Comparison of ENCODE assay signal across 7 mouse cellular contexts in genomic region chr8:95696661-95697060, GRCm38 (mm10). TPM values are rescaled to one million over a fixed set of nuclear protein-coding genes. Genes with fewer than 3 reads are reported as not detected.
DNase-seq lines count a peak whose midpoint lies in the region; ATAC-seq and TF ChIP-seq lines count a peak whose summit lies in the region.

No protein-coding gene starts in this region.

- H3K27me3 ChIP-seq in lung, embryonic 14.5 days (ENCODE audit: insufficient read depth, low read length): peaks cover 15% of the 10 kb centered on the region
- H3K27me3 ChIP-seq in embryonic facial prominence, embryonic 13.5 days: peaks cover 69% of the 10 kb centered on the region
- no peaks in the 10 kb centered on the region for H3K27me3 ChIP-seq in hindbrain, embryonic 14.5 days (ENCODE audit: control insufficient read depth, insufficient read depth, low read length)

- no peak overlapping the region for H3K27ac ChIP-seq in lung, embryonic 14.5 days (ENCODE audit: low read depth)
- no peak overlapping the region for H3K27ac ChIP-seq in embryonic facial prominence, embryonic 13.5 days
- no peak overlapping the region for H3K27ac ChIP-seq in hindbrain, embryonic 14.5 days
- H3K27ac ChIP-seq in olfactory bulb, adult 2 months (ENCODE audit: insufficient read depth, low read depth, low read length): peak overlapping the region; percentile 95

- peak overlapping the region; percentile 41; the same call in 1 of the 2 replicates for H3K4me2 ChIP-seq in lung, embryonic 14.5 days
- peak overlapping the region; percentile 54 for H3K4me2 ChIP-seq in embryonic facial prominence, embryonic 13.5 days
- H3K4me2 ChIP-seq in hindbrain, embryonic 14.5 days (replicated peaks): peak overlapping the region; percentile 32

- H3K36me3 ChIP-seq in lung, embryonic 14.5 days (ENCODE audit: insufficient read depth): no peaks in the 10 kb centered on the region
- no peaks in the 10 kb centered on the region for H3K36me3 ChIP-seq in embryonic facial prominence, embryonic 13.5 days
- H3K36me3 ChIP-seq in hindbrain, embryonic 14.5 days (replicated peaks; ENCODE audit: control insufficient read depth, insufficient read depth): no peaks in the 10 kb centered on the region

- no peak for TF ChIP-seq POLR2A in olfactory bulb, adult 2 months (IDR thresholded peaks at IDR 0.05; ENCODE audit: insufficient read depth, low read depth, low read length)

- 45% methylated on average over 7 of the region's 8 CpGs for WGBS in lung, embryonic 14.5 days
- 58% methylated on average over 7 of the region's 8 CpGs for WGBS in embryonic facial prominence, embryonic 13.5 days
- WGBS in hindbrain, embryonic 14.5 days: 54% methylated on average over 8 of the region's 8 CpGs
- WGBS in olfactory bulb, adult 2 months: 33% methylated on average over 7 of the region's 8 CpGs

- TF ChIP-seq CTCF in lung, embryonic 14.5 days (IDR thresholded peaks at IDR 0.05; ENCODE audit: low read depth): no peak
- TF ChIP-seq CTCF in olfactory bulb, adult 2 months (IDR thresholded peaks at IDR 0.05; ENCODE audit: insufficient read depth, low read depth, low read length): no peak

- H3K4me1 ChIP-seq in lung, embryonic 14.5 days (ENCODE audit: insufficient read depth): no peaks in the 10 kb centered on the region
- no peaks in the 10 kb centered on the region for H3K4me1 ChIP-seq in embryonic facial prominence, embryonic 13.5 days
- H3K4me1 ChIP-seq in hindbrain, embryonic 14.5 days (replicated peaks; ENCODE audit: control insufficient read depth, insufficient read depth, low read length): peaks cover 34% of the 10 kb centered on the region
- H3K4me1 ChIP-seq in olfactory bulb, adult 2 months (ENCODE audit: control insufficient read depth, insufficient read depth, low read length): peaks cover 71% of the 10 kb centered on the region

- H3K9ac ChIP-seq in lung, embryonic 14.5 days: no peak overlapping the region
- peak overlapping the region; percentile 61 for H3K9ac ChIP-seq in embryonic facial prominence, embryonic 13.5 days
- H3K9ac ChIP-seq in hindbrain, embryonic 14.5 days: no peak overlapping the region

- ATAC-seq in lung, embryonic 14.5 days (ENCODE audit: insufficient read depth): no peak
- no peak for ATAC-seq in embryonic facial prominence, embryonic 13.5 days (ENCODE audit: insufficient number of reproducible peaks, insufficient read depth, low FRiP score, low TSS enrichment, low read depth)
- ATAC-seq in hindbrain, embryonic 14.5 days (ENCODE audit: low FRiP score): no peak

- DNase-seq in lung, embryonic 14.5 days: no peak
- DNase-seq in lung, postnatal 4 days: no peak
- DNase-seq in hindbrain, embryonic 14.5 days (ENCODE audit: low spot score): no peak
- no peak for DNase-seq in kidney, postnatal 25 days
- DNase-seq in thymus, postnatal 0 days (ENCODE audit: low spot score): no peak

- H3K4me3 ChIP-seq in lung, embryonic 14.5 days (ENCODE audit: low read depth, low read length): no peak overlapping the region
- H3K4me3 ChIP-seq in embryonic facial prominence, embryonic 13.5 days: peak overlapping the region; percentile 20
- H3K4me3 ChIP-seq in hindbrain, embryonic 14.5 days (replicated peaks; ENCODE audit: low read length): no peak overlapping the region
- H3K4me3 ChIP-seq in olfactory bulb, adult 2 months (ENCODE audit: insufficient read depth, low read depth, low read length): no peak overlapping the region

- H3K9me3 ChIP-seq in lung, embryonic 14.5 days (ENCODE audit: low read depth, low read length): no peaks in the 10 kb centered on the region
- no peaks in the 10 kb centered on the region for H3K9me3 ChIP-seq in embryonic facial prominence, embryonic 13.5 days
- no peaks in the 10 kb centered on the region for H3K9me3 ChIP-seq in hindbrain, embryonic 14.5 days (ENCODE audit: control insufficient read depth, low read length)

RNA-seq across cellular contexts. Expression of gene Setd6, which starts 19.0 kb away (rescaled TPM):
- polyA plus RNA-seq in lung, embryonic 14.5 days (2014; fragmentation: Nextera tagmentation; extraction: Ambion mirVana): 19.9 and 20.4 TPM in 2 replicates
- 20.3 and 21.0 TPM in 2 replicates for polyA plus RNA-seq in embryonic facial prominence, embryonic 13.5 days (2015; fragmentation: Nextera tagmentation; extraction: Ambion mirVana)
- polyA plus RNA-seq in hindbrain, embryonic 14.5 days (2014; fragmentation: Nextera tagmentation; extraction: Ambion mirVana): 27.0 and 31.7 TPM in 2 replicates
- not detected in 2 replicates for polyA plus RNA-seq in olfactory bulb, adult 2 months (2012; ENCODE audit: insufficient read depth, insufficient read length, low replicate concordance, missing spikeins)
- 19.7 and 20.4 TPM in 2 replicates for polyA plus RNA-seq in thymus, postnatal 0 days (2015; fragmentation: Nextera tagmentation; extraction: Ambion mirVana)

RNA-seq across cellular contexts. Expression of gene Ndrg4, which starts 19.9 kb away (rescaled TPM):
- polyA plus RNA-seq in lung, embryonic 14.5 days (2014; fragmentation: Nextera tagmentation; extraction: Ambion mirVana): 11.4 and 14.6 TPM in 2 replicates
- 16.2 and 18.0 TPM in 2 replicates for polyA plus RNA-seq in embryonic facial prominence, embryonic 13.5 days (2015; fragmentation: Nextera tagmentation; extraction: Ambion mirVana)
- polyA plus RNA-seq in hindbrain, embryonic 14.5 days (2014; fragmentation: Nextera tagmentation; extraction: Ambion mirVana): 397 and 490 TPM in 2 replicates
- 472 and 1,489 TPM in 2 replicates for polyA plus RNA-seq in olfactory bulb, adult 2 months (2012; ENCODE audit: insufficient read depth, insufficient read length, low replicate concordance, missing spikeins)
- polyA plus RNA-seq in thymus, postnatal 0 days (2015; fragmentation: Nextera tagmentation; extraction: Ambion mirVana): 3.2 and 4.1 TPM in 2 replicates

Comparison
In these comparisons a context has a peak if more than half of its experiments do, and no peak if none do; other contexts are left out.
1. RNA of gene Setd6, which starts 19.0 kb away (polyA plus RNA-seq): 27.0 to 31.7 TPM in hindbrain, embryonic 14.5 days, 20.3 to 21.0 TPM in embryonic facial prominence, embryonic 13.5 days, 19.7 to 20.4 TPM in thymus, postnatal 0 days and 19.9 to 20.4 TPM in lung, embryonic 14.5 days; not detected in olfactory bulb, adult 2 months; every median in the first group is over 10 times any median in the second.
2. RNA of gene Ndrg4, which starts 19.9 kb away (polyA plus RNA-seq): 472 to 1,489 TPM in olfactory bulb, adult 2 months and 397 to 490 TPM in hindbrain, embryonic 14.5 days; 16.2 to 18.0 TPM in embryonic facial prominence, embryonic 13.5 days, 11.4 to 14.6 TPM in lung, embryonic 14.5 days and 3.2 to 4.1 TPM in thymus, postnatal 0 days; every median in the first group is over 10 times any median in the second.
3. Peak in every context shown above with its lines, with median percentiles within 50 percentile points of each other: H3K4me2 ChIP-seq.